Comparison of ENCODE assay signal across 22 mouse cellular contexts in genomic region chr10:25012129-25012528, GRCm38 (mm10).
DNase-seq lines count a peak whose midpoint lies in the region; ATAC-seq and TF ChIP-seq lines count a peak whose summit lies in the region.
"Had no signal": no experiment of that assay in that cellular context is flagged by ENCODE, and none has a peak within 500 bp of the region (broad histone marks: within the 10 kb centered on the region; RNA-seq: fewer than 3 reads in every experiment).

No protein-coding gene starts in this region.

- H3K36me3 ChIP-seq in kidney, embryonic 14.5 days (ENCODE audit: control insufficient read depth, insufficient read depth, low read length) = no peaks in the 10 kb centered on the region
- H3K36me3 ChIP-seq in kidney, embryonic 15.5 days = no peaks in the 10 kb centered on the region
- H3K36me3 ChIP-seq in kidney, postnatal 0 days (ENCODE audit: insufficient read depth, low read length) = no peaks in the 10 kb centered on the region
- H3K36me3 ChIP-seq: G1E had no signal

- no peaks in the 10 kb centered on the region for H3K27me3 ChIP-seq in kidney, embryonic 14.5 days (ENCODE audit: control insufficient read depth, insufficient read depth, low read length)
- no peaks in the 10 kb centered on the region for H3K27me3 ChIP-seq in kidney, embryonic 15.5 days
- H3K27me3 ChIP-seq in kidney, postnatal 0 days (ENCODE audit: insufficient read depth, low read length) = no peaks in the 10 kb centered on the region
- H3K27me3 ChIP-seq: CH12.LX, Patski had no signal

- H3K27ac ChIP-seq in kidney, embryonic 14.5 days (ENCODE audit: low read depth, low read length) = no peak overlapping the region
- no peak overlapping the region for H3K27ac ChIP-seq in kidney, embryonic 15.5 days
- no peak overlapping the region for H3K27ac ChIP-seq in kidney, postnatal 0 days

- H3K9me3 ChIP-seq in kidney, embryonic 14.5 days (ENCODE audit: control insufficient read depth, low read length) = no peaks in the 10 kb centered on the region
- no peaks in the 10 kb centered on the region for H3K9me3 ChIP-seq in kidney, embryonic 15.5 days (replicated peaks)
- no peaks in the 10 kb centered on the region for H3K9me3 ChIP-seq in kidney, postnatal 0 days (replicated peaks; ENCODE audit: low read length)
- H3K9me3 ChIP-seq: G1E had no signal

- peak; percentile 21 for DNase-seq in embryo, embryonic 10.5 days (ENCODE audit: low spot score)
- no peak for DNase-seq in embryo, embryonic 9.5 days (ENCODE audit: extremely low spot score)
- no peak for DNase-seq in kidney, postnatal 14 days
- no peak for DNase-seq in kidney, adult 9 months
- DNase-seq in kidney, postnatal 0 days (ENCODE audit: low spot score) = peak; percentile 13
- no peak for DNase-seq in kidney, postnatal 4 days
- DNase-seq: adrenal gland, adult 2 months; adrenal gland, adult 8-10 months; adrenal gland, postnatal 10 days; adrenal gland, postnatal 14 days; adrenal gland, postnatal 25 days; adrenal gland, postnatal 36 days; B cell, adult 2 months; cerebellum, adult 11 months; cerebellum, adult 11-12 months had no signal

- 0 out of 2 replicates have a peak, but pooled peaks have one; percentile 62 for ATAC-seq in kidney, embryonic 14.5 days (ENCODE audit: low FRiP score, low TSS enrichment)
- ATAC-seq in kidney, embryonic 15.5 days (replicated peaks; ENCODE audit: low FRiP score) = peak; percentile 75; the same call in 1 of the 2 replicates
- no peak for ATAC-seq in kidney, postnatal 0 days (replicated peaks; ENCODE audit: low FRiP score, low read depth)
- ATAC-seq: activated CD4-positive, CD25-positive, alpha-beta regulatory T cell, adult 4 months; CD4-positive, CD25-positive, alpha-beta regulatory T cell, adult 4 months; Patski had no signal

- no peak overlapping the region for H3K4me2 ChIP-seq in kidney, embryonic 14.5 days (replicated peaks; ENCODE audit: low read depth, low read length)
- no peak overlapping the region for H3K4me2 ChIP-seq in kidney, embryonic 15.5 days
- no peak overlapping the region for H3K4me2 ChIP-seq in kidney, postnatal 0 days (ENCODE audit: low read length)

- no peak overlapping the region for H3K4me3 ChIP-seq in kidney, embryonic 14.5 days (ENCODE audit: low read length)
- no peak overlapping the region for H3K4me3 ChIP-seq in kidney, embryonic 15.5 days (replicated peaks)
- no peak overlapping the region for H3K4me3 ChIP-seq in kidney, postnatal 0 days (replicated peaks; ENCODE audit: low read depth, low read length)

- no peak for TF ChIP-seq CTCF in kidney, postnatal 0 days (IDR thresholded peaks at IDR 0.05; ENCODE audit: low read depth)

- no peaks in the 10 kb centered on the region for H3K4me1 ChIP-seq in kidney, embryonic 14.5 days (ENCODE audit: control insufficient read depth, insufficient read depth, low read length)
- H3K4me1 ChIP-seq in kidney, embryonic 15.5 days = no peaks in the 10 kb centered on the region
- H3K4me1 ChIP-seq in kidney, postnatal 0 days (replicated peaks; ENCODE audit: insufficient read depth, low read length) = no peaks in the 10 kb centered on the region

- no peak overlapping the region for H3K9ac ChIP-seq in kidney, embryonic 14.5 days (ENCODE audit: low read depth, low read length)
- no peak overlapping the region for H3K9ac ChIP-seq in kidney, embryonic 15.5 days
- H3K9ac ChIP-seq in kidney, postnatal 0 days (ENCODE audit: low read depth, low read length) = no peak overlapping the region

Comparison
In these comparisons a context has a peak if more than half of its experiments do, and no peak if none do; other contexts are left out.
1. DNase-seq: peak in embryo, embryonic 10.5 days (single experiment) and kidney, postnatal 0 days (single experiment); none in embryo, embryonic 9.5 days (single experiment), kidney, postnatal 14 days (single experiment), kidney, adult 9 months (single experiment) and kidney, postnatal 4 days (0 of 2).